Comparison of ENCODE assay signal across 23 mouse cellular contexts in the genomic region with DNA sequence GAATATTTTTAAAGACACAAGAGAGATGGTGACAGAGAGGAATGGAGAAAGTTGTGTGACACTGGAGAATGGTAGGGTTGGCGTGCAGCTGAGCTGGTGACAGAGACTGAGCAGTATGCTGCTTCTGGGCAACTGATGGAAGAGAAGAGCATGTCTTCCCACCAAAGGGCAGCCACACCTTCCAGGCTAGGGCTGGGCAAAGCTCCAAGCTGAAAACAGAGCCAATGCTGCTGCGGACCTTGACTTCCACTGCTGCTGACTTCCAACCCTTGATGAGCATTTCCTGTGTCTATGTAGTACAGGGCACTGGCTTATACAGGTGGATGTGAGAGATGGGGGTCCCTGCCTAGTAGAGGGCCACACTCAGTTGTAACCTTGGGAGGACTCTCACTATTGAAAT.
DNase-seq lines count a peak whose midpoint lies in the region; ATAC-seq lines count a peak whose summit lies in the region.
"Had no signal": no experiment of that assay in that cellular context is flagged by ENCODE, and none has a peak within 500 bp of the region (broad histone marks: within the 10 kb centered on the region; RNA-seq: fewer than 3 reads in every experiment).

No protein-coding gene starts in this region.

- 93% methylated on average over 2 of the region's 2 CpGs for WGBS in kidney, embryonic 15.5 days

- H3K36me3 ChIP-seq in kidney, embryonic 15.5 days, result no peaks in the 10 kb centered on the region
- H3K36me3 ChIP-seq: embryonic facial prominence, embryonic 15.5 days; heart, embryonic 15.5 days; hindbrain, embryonic 15.5 days; liver, embryonic 12.5 days; neural tube, embryonic 15.5 days had no signal

- H3K9ac ChIP-seq in kidney, embryonic 15.5 days, result no peak overlapping the region
- H3K9ac ChIP-seq: embryonic facial prominence, embryonic 15.5 days; heart, embryonic 15.5 days; hindbrain, embryonic 15.5 days; liver, embryonic 12.5 days; neural tube, embryonic 15.5 days had no signal

- peak; percentile 16 to 29 for DNase-seq in cerebellum, postnatal 14 days
- DNase-seq in cerebellum, postnatal 4 days (ENCODE audit: low spot score in 2 of 2), result no peak
- peak; percentile 73 for DNase-seq in kidney, adult 18-20 months
- peak; percentile 18 for DNase-seq in adrenal gland, postnatal 25 days
- DNase-seq in kidney, postnatal 14 days, result peak; percentile 62
- no peak for DNase-seq in neural tube, embryonic 10.5 days (ENCODE audit: extremely low spot score, low spot score)
- DNase-seq in embryo, embryonic 11 days, result no peak
- DNase-seq: cerebellum, adult 11-12 months; cerebellum, postnatal 36 days; gastrocnemius, postnatal 14 days; lung, adult 18-20 months; lung, postnatal 14 days; thymus, adult 2 months; thymus, postnatal 4 days had no signal

- H3K4me1 ChIP-seq in kidney, embryonic 15.5 days, result no peaks in the 10 kb centered on the region
- H3K4me1 ChIP-seq: embryonic facial prominence, embryonic 15.5 days; heart, embryonic 15.5 days; hindbrain, embryonic 15.5 days; liver, embryonic 12.5 days; neural tube, embryonic 15.5 days had no signal

- H3K4me3 ChIP-seq in kidney, embryonic 15.5 days (replicated peaks), result no peak overlapping the region
- H3K4me3 ChIP-seq: embryonic facial prominence, embryonic 15.5 days; heart, embryonic 15.5 days; hindbrain, embryonic 15.5 days; liver, embryonic 12.5 days; neural tube, embryonic 15.5 days had no signal

- no peaks in the 10 kb centered on the region for H3K27me3 ChIP-seq in kidney, embryonic 15.5 days
- H3K27me3 ChIP-seq: embryonic facial prominence, embryonic 15.5 days; heart, embryonic 15.5 days; hindbrain, embryonic 15.5 days; liver, embryonic 12.5 days; neural tube, embryonic 15.5 days; Patski had no signal

- no peaks in the 10 kb centered on the region for H3K9me3 ChIP-seq in kidney, embryonic 15.5 days (replicated peaks)
- H3K9me3 ChIP-seq: embryonic facial prominence, embryonic 15.5 days; heart, embryonic 15.5 days; hindbrain, embryonic 15.5 days; liver, embryonic 12.5 days; neural tube, embryonic 15.5 days had no signal

- no peak overlapping the region for H3K27ac ChIP-seq in kidney, embryonic 15.5 days
- H3K27ac ChIP-seq: embryonic facial prominence, embryonic 15.5 days; heart, embryonic 15.5 days; hindbrain, embryonic 15.5 days; liver, embryonic 12.5 days; neural tube, embryonic 15.5 days had no signal

- no peak for ATAC-seq in kidney, embryonic 15.5 days (replicated peaks; ENCODE audit: low FRiP score)
- ATAC-seq: forebrain, embryonic 14.5 days; liver, embryonic 12.5 days; Patski had no signal

- H3K4me2 ChIP-seq in kidney, embryonic 15.5 days, result no peak overlapping the region
- H3K4me2 ChIP-seq: embryonic facial prominence, embryonic 15.5 days; heart, embryonic 15.5 days; hindbrain, embryonic 15.5 days; liver, embryonic 12.5 days; midbrain, embryonic 11.5 days; neural tube, embryonic 15.5 days had no signal

Comparison
In these comparisons a context has a peak if more than half of its experiments do, and no peak if none do; other contexts are left out.
1. DNase-seq: peak in cerebellum, postnatal 14 days (2 of 2), kidney, adult 18-20 months (single experiment), adrenal gland, postnatal 25 days (single experiment) and kidney, postnatal 14 days (single experiment); none in cerebellum, postnatal 4 days (0 of 2), neural tube, embryonic 10.5 days (single experiment) and embryo, embryonic 11 days (single experiment).